ENCODE assay signal across 12 mouse cellular contexts in the genomic region with DNA sequence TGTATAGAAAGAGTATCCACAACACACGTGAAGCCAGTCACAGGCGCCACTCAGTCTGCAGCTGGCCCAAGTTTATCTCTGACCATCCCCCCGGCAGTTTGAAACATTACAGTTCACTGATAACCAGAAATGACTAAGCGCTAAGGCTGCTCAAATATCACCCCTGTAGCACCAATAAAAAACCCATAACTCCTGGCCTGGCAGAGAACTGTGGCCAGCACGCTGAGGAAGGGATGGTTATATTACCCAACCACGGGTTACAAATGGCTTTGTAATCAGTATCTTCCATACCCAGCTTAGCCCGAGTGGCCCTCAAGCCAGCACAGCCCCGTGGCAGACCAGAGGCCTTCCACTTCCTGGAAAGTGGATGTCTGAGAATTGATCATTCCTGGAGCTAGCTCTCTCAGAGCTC.
DNase-seq lines count a peak whose midpoint lies in the region; ATAC-seq lines count a peak whose summit lies in the region.
"Had no signal": no experiment of that assay in that cellular context is flagged by ENCODE, and none has a peak within 500 bp of the region (broad histone marks: within the 10 kb centered on the region; RNA-seq: fewer than 3 reads in every experiment).

No protein-coding gene starts in this region.

- H3K4me1 ChIP-seq in heart, embryonic 16.5 days (ENCODE audit: control insufficient read depth, insufficient read depth, low read length), result no peaks in the 10 kb centered on the region
- H3K4me1 ChIP-seq: forebrain, embryonic 15.5 days had no signal

- H3K27me3 ChIP-seq in heart, embryonic 16.5 days (ENCODE audit: control insufficient read depth, insufficient read depth, low read length), result 0 out of 2 replicates have a peak, but pooled peaks cover 2% of the 10 kb centered on the region
- H3K27me3 ChIP-seq: forebrain, embryonic 15.5 days had no signal

- no peak overlapping the region for H3K9ac ChIP-seq in heart, embryonic 16.5 days (ENCODE audit: low read length)
- H3K9ac ChIP-seq: forebrain, embryonic 15.5 days had no signal

- intact Hi-C loops in heart, postnatal 14 days (cut with DNase I), result loop anchor here (5.0 kb wide), 1 partner anchor 524 kb away; no protein-coding TSS in a partner anchor

- WGBS in heart, embryonic 16.5 days, result 20% methylated on average over 8 of the region's 8 CpGs

- DNase-seq in heart, postnatal 14 days, result no peak
- peak; percentile 49 for DNase-seq in MN1 (ENCODE audit: low spot score)
- no peak for DNase-seq in neural tube, embryonic 10.5 days (ENCODE audit: extremely low spot score, low spot score)
- no peak for DNase-seq in lung, postnatal 36 days
- no peak for DNase-seq in gastrocnemius, adult 8-10 months (ENCODE audit: low spot score in 2 of 2)
- DNase-seq: cerebellum, adult 11-12 months; lung, postnatal 10 days had no signal

- H3K36me3 ChIP-seq in heart, embryonic 16.5 days (ENCODE audit: control insufficient read depth, insufficient read depth), result no peaks in the 10 kb centered on the region
- H3K36me3 ChIP-seq: forebrain, embryonic 15.5 days had no signal

- peaks cover 4% of the 10 kb centered on the region; the same call in 1 of the 2 replicates for H3K9me3 ChIP-seq in heart, embryonic 16.5 days (replicated peaks; ENCODE audit: control insufficient read depth, low read length)
- H3K9me3 ChIP-seq: forebrain, embryonic 15.5 days had no signal

- ATAC-seq in heart, embryonic 16.5 days (replicated peaks; ENCODE audit: extremely low read depth, insufficient read depth, low FRiP score), result peak; percentile 50
- peak; percentile 81 for ATAC-seq in granulocyte monocyte progenitor cell, adult 5-6 weeks (replicated peaks; ENCODE audit: poor library complexity, severe bottlenecking)
- peak; percentile 92 for ATAC-seq in megakaryocyte-erythroid progenitor cell, adult 5-6 weeks (replicated peaks; ENCODE audit: low FRiP score, low TSS enrichment, poor library complexity, severe bottlenecking)
- ATAC-seq: forebrain, embryonic 15.5 days; inflammation-experienced regulatory T-cells, adult 6 months had no signal

- H3K27ac ChIP-seq in heart, embryonic 16.5 days (ENCODE audit: low read length), result no peak overlapping the region
- H3K27ac ChIP-seq: forebrain, embryonic 15.5 days had no signal

- no peak overlapping the region for H3K4me3 ChIP-seq in heart, embryonic 16.5 days (ENCODE audit: low read length)
- H3K4me3 ChIP-seq: forebrain, embryonic 15.5 days had no signal

- no peak overlapping the region for H3K4me2 ChIP-seq in heart, embryonic 16.5 days (ENCODE audit: low read depth, low read length)
- H3K4me2 ChIP-seq: forebrain, embryonic 15.5 days had no signal
